Mouse (Mus musculus): ENCODE results near the gene Catsperd. TPM values are rescaled to one million over a fixed set of nuclear protein-coding genes. Genes with fewer than 3 reads are reported as not detected.

Gene Catsperd
- polyA plus RNA-seq, 1 experiment from 2014 or later = 0.33 TPM

- H3K27ac ChIP-seq (ENCODE audit: low read depth) = no peak overlapping the region
These were observed 40.2 kb upstream of the Catsperd start for GRCm38 (mm10) chr17:56587773-56588172.

GRCm38 (mm10) chr17:56588921-56589320, 39.0 kb upstream of the Catsperd start:
- Histone ChIP-seq H3K4me2 (ENCODE audit: low read depth, low read length) (no peak overlapping the region), H3K9me3 (ENCODE audit: low read length) (no peaks in the 10 kb centered on the region), H3K36me3 (replicated peaks; ENCODE audit: insufficient read depth, low read length) (peaks cover 65% of the 10 kb centered on the region), H3K4me3 (ENCODE audit: low read depth, low read length) (no peak overlapping the region), H3K4me1 (ENCODE audit: insufficient read depth) (peaks cover 16% of the 10 kb centered on the region), H3K27ac (ENCODE audit: low read depth) (no peak overlapping the region), H3K9ac (replicated peaks) (no peak overlapping the region), H3K27me3 (ENCODE audit: insufficient read depth, low read length) (no peaks in the 10 kb centered on the region)
- DNase-seq = no peak
- TF ChIP-seq EP300 (IDR thresholded peaks at IDR 0.05; ENCODE audit: low read depth) (no peak), CTCF (IDR thresholded peaks at IDR 0.05; ENCODE audit: low read depth) (no peak)
- WGBS (ENCODE audit: insufficient replicate concordance) = 92% methylated on average over 4 of the region's 4 CpGs
- ATAC-seq = no peak

More at GRCm38 (mm10) chr17:56587773-56588172, 40.2 kb upstream of the Catsperd start:
- Histone ChIP-seq H3K36me3 (replicated peaks; ENCODE audit: insufficient read depth, low read length) (peaks cover 56% of the 10 kb centered on the region), H3K9me3 (ENCODE audit: low read length) (no peaks in the 10 kb centered on the region), H3K4me2 (ENCODE audit: low read depth, low read length) (no peak overlapping the region), H3K9ac (replicated peaks) (peak overlapping the region; percentile 35), H3K27me3 (ENCODE audit: insufficient read depth, low read length) (no peaks in the 10 kb centered on the region), H3K4me1 (ENCODE audit: insufficient read depth) (peaks cover 23% of the 10 kb centered on the region), H3K4me3 (ENCODE audit: low read depth, low read length) (no peak overlapping the region)
- 93% methylated on average over 1 of the region's 1 CpGs for WGBS (ENCODE audit: insufficient replicate concordance)
- no peak for DNase-seq
- TF ChIP-seq EP300 (IDR thresholded peaks at IDR 0.05; ENCODE audit: low read depth) = no peak
- TF ChIP-seq CTCF (IDR thresholded peaks at IDR 0.05; ENCODE audit: low read depth) = no peak
- ATAC-seq = no peak

GRCm38 (mm10) chr17:56592553-56592952, 35.4 kb upstream of the Catsperd start:
- Histone ChIP-seq H3K4me1 (ENCODE audit: insufficient read depth) (no peaks in the 10 kb centered on the region), H3K36me3 (replicated peaks; ENCODE audit: insufficient read depth, low read length) (peaks cover 92% of the 10 kb centered on the region), H3K27me3 (ENCODE audit: insufficient read depth, low read length) (no peaks in the 10 kb centered on the region), H3K9me3 (ENCODE audit: low read length) (no peaks in the 10 kb centered on the region), H3K4me3 (ENCODE audit: low read depth, low read length) (no peak overlapping the region), H3K4me2 (ENCODE audit: low read depth, low read length) (no peak overlapping the region), H3K9ac (replicated peaks) (no peak overlapping the region), H3K27ac (ENCODE audit: low read depth) (no peak overlapping the region)
- TF ChIP-seq CTCF (IDR thresholded peaks at IDR 0.05; ENCODE audit: low read depth) (no peak), EP300 (IDR thresholded peaks at IDR 0.05; ENCODE audit: low read depth) (no peak)
- DNase-seq = no peak
- ATAC-seq = no peak

GRCm38 (mm10) chr17:56593527-56594271, 34.2 kb upstream of the Catsperd start:
- ATAC-seq (no peak), DNase-seq (no peak)
- Histone ChIP-seq H3K9ac (replicated peaks) (no peak overlapping the region), H3K27ac (ENCODE audit: low read depth) (no peak overlapping the region), H3K4me1 (ENCODE audit: insufficient read depth) (no peaks in the 10 kb centered on the region), H3K4me3 (ENCODE audit: low read depth, low read length) (no peak overlapping the region), H3K9me3 (ENCODE audit: low read length) (no peaks in the 10 kb centered on the region), H3K36me3 (replicated peaks; ENCODE audit: insufficient read depth, low read length) (peaks cover 87% of the 10 kb centered on the region), H3K4me2 (ENCODE audit: low read depth, low read length) (no peak overlapping the region), H3K27me3 (ENCODE audit: insufficient read depth, low read length) (no peaks in the 10 kb centered on the region)
- WGBS (ENCODE audit: insufficient replicate concordance) = 90% methylated on average over 8 of the region's 8 CpGs
- TF ChIP-seq CTCF (IDR thresholded peaks at IDR 0.05; ENCODE audit: low read depth) (no peak), EP300 (IDR thresholded peaks at IDR 0.05; ENCODE audit: low read depth) (no peak)

- ATAC-seq (no peak), DNase-seq (no peak)
- 96% methylated on average over 28 of the region's 28 CpGs for WGBS (ENCODE audit: insufficient replicate concordance)
- H3K36me3 ChIP-seq (replicated peaks; ENCODE audit: insufficient read depth, low read length) = peaks cover 81% of the 10 kb centered on the region
- H3K9me3 ChIP-seq (ENCODE audit: low read length) = no peaks in the 10 kb centered on the region
- no peaks in the 10 kb centered on the region for H3K27me3 ChIP-seq (ENCODE audit: insufficient read depth, low read length)
- H3K4me1 ChIP-seq (ENCODE audit: insufficient read depth) = peaks cover 3% of the 10 kb centered on the region
- H3K9ac ChIP-seq (replicated peaks) = no peak overlapping the region
- TF ChIP-seq CTCF (IDR thresholded peaks at IDR 0.05; ENCODE audit: low read depth) (no peak), EP300 (IDR thresholded peaks at IDR 0.05; ENCODE audit: low read depth) (no peak)
- H3K4me2 ChIP-seq (ENCODE audit: low read depth, low read length) = no peak overlapping the region
- H3K4me3 ChIP-seq (ENCODE audit: low read depth, low read length) = no peak overlapping the region
- no peak overlapping the region for H3K27ac ChIP-seq (ENCODE audit: low read depth)
These were observed 24.5 kb upstream of the Catsperd start for GRCm38 (mm10) chr17:56603186-56604069.

GRCm38 (mm10) chr17:56604070-56604380, 23.9 kb upstream of the Catsperd start:
- WGBS (ENCODE audit: insufficient replicate concordance) = 90% methylated on average over 9 of the region's 9 CpGs
- Histone ChIP-seq H3K9ac (replicated peaks) (no peak overlapping the region), H3K9me3 (ENCODE audit: low read length) (no peaks in the 10 kb centered on the region), H3K4me1 (ENCODE audit: insufficient read depth) (peaks cover 9% of the 10 kb centered on the region), H3K36me3 (replicated peaks; ENCODE audit: insufficient read depth, low read length) (peaks cover 81% of the 10 kb centered on the region), H3K4me2 (ENCODE audit: low read depth, low read length) (no peak overlapping the region), H3K27ac (ENCODE audit: low read depth) (no peak overlapping the region), H3K27me3 (ENCODE audit: insufficient read depth, low read length) (no peaks in the 10 kb centered on the region), H3K4me3 (ENCODE audit: low read depth, low read length) (no peak overlapping the region)
- no peak for TF ChIP-seq EP300 (IDR thresholded peaks at IDR 0.05; ENCODE audit: low read depth)
- TF ChIP-seq CTCF (IDR thresholded peaks at IDR 0.05; ENCODE audit: low read depth) = no peak
- no peak for DNase-seq
- ATAC-seq = no peak
